Mouse (Mus musculus) activated CD4-positive, CD25-positive, alpha-beta regulatory T cell, adult 4 months (primary cell): ENCODE measurements around the gene Herc4. TPM values are rescaled to one million over a fixed set of nuclear protein-coding genes. Genes with fewer than 3 reads are reported as not detected.
A peak's percentile ranks its signal among the peaks of the same experiment; 100 is the strongest.

Source experiments
- ATAC-seq: one replicate; pipeline ENCODE4 v1.8.0; 2017
- polyA plus RNA-seq, 2 experiments: library from polyadenylated mRNA; unstranded; fragments of 100-300 nt; shearing (Covaris generic); gene quantifications; one replicate each; pipeline ENCODE4 v1.2.1; 2017

Herc4 gene
- 10 to 100 TPM; 76.2 to 80.8 TPM for polyA plus RNA-seq

GRCm38 (mm10) chr10:63243493-63244054 lies at the start of gene Herc4:
Herc4 (plus strand) TSS chr10:63243810.
- peak; percentile 92 for ATAC-seq

- no peak for ATAC-seq
These were observed 44.6 kb upstream of the Herc4 start for GRCm38 (mm10) chr10:63199008-63199407.

- no peak for ATAC-seq
These were observed 42.1 kb upstream of the Herc4 start for GRCm38 (mm10) chr10:63201534-63201933.

- ATAC-seq, result no peak
These were observed 40.6 kb upstream of the Herc4 start for GRCm38 (mm10) chr10:63203002-63203401.

- no peak for ATAC-seq
These were observed 39.9 kb upstream of the Herc4 start, which contains the start of gene Mypn for GRCm38 (mm10) chr10:63203728-63204127. Mypn (minus strand) TSS chr10:63203952.

- ATAC-seq, result no peak
These were observed 34.7 kb upstream of the Herc4 start for GRCm38 (mm10) chr10:63208871-63209270.

- no peak for ATAC-seq
These were observed 22.4 kb upstream of the Herc4 start for GRCm38 (mm10) chr10:63221081-63221783.

GRCm38 (mm10) chr10:63224341-63224740 lies 19.3 kb upstream of the Herc4 start:
- ATAC-seq, result no peak

- ATAC-seq, result no peak
These were observed 13.3 kb upstream of the Herc4 start for GRCm38 (mm10) chr10:63230266-63230665.

GRCm38 (mm10) chr10:63230854-63231253 lies 12.8 kb upstream of the Herc4 start:
- ATAC-seq, result no peak

- peak; percentile 97 for ATAC-seq
These were observed 12.0 kb upstream of the Herc4 start for GRCm38 (mm10) chr10:63231630-63232029.

- ATAC-seq, result no peak
These were observed 9.5 kb upstream of the Herc4 start for GRCm38 (mm10) chr10:63234133-63234532.

GRCm38 (mm10) chr10:63235889-63236288 lies 7.7 kb upstream of the Herc4 start:
- no peak for ATAC-seq

GRCm38 (mm10) chr10:63236663-63237062 lies 6.9 kb upstream of the Herc4 start:
- no peak for ATAC-seq

- ATAC-seq, result no peak
These were observed 6.4 kb upstream of the Herc4 start for GRCm38 (mm10) chr10:63237206-63237605.

GRCm38 (mm10) chr10:63238090-63238489 lies 5.5 kb upstream of the Herc4 start:
- ATAC-seq, result no peak

- no peak for ATAC-seq
These were observed 3.8 kb upstream of the Herc4 start for GRCm38 (mm10) chr10:63239848-63240247.

GRCm38 (mm10) chr10:63240868-63241271 lies 2.7 kb upstream of the Herc4 start:
- ATAC-seq, result peak; percentile 30

- no peak for ATAC-seq
These were observed 693 bp upstream of the Herc4 start for GRCm38 (mm10) chr10:63242798-63243435.

- ATAC-seq, result peak; percentile 7
These were observed 553 bp downstream of the Herc4 start for GRCm38 (mm10) chr10:63244055-63244671.

GRCm38 (mm10) chr10:63244746-63245145 lies 1.1 kb downstream of the Herc4 start:
- ATAC-seq, result no peak

- no peak for ATAC-seq
These were observed 2.2 kb downstream of the Herc4 start for GRCm38 (mm10) chr10:63245846-63246245.

GRCm38 (mm10) chr10:63247457-63247856 lies 3.8 kb downstream of the Herc4 start:
- no peak for ATAC-seq
